Mouse (Mus musculus): ENCODE data around the gene Il21. TPM values are rescaled to one million over a fixed set of nuclear protein-coding genes. Genes with fewer than 3 reads are reported as not detected.

The Il21 gene
- total and polyA plus RNA-seq, 3 experiments, result not detected

GRCm38 (mm10) chr3:37173285-37173684 is 59.2 kb downstream of the Il21 start:
- H3K4me3 ChIP-seq, result no peak overlapping the region
- no peak overlapping the region for H3K27ac ChIP-seq
- H3K79me2 ChIP-seq (replicated peaks; ENCODE audit: control insufficient read depth, insufficient read depth, low read length), result no peaks in the 10 kb centered on the region
- no peaks in the 10 kb centered on the region for H3K36me3 ChIP-seq (ENCODE audit: control insufficient read depth, insufficient read depth, low read length)
- TF ChIP-seq POLR2A (IDR thresholded peaks at IDR 0.05; ENCODE audit: insufficient read depth, low read depth, low read length), result no peak
- no peak for TF ChIP-seq CTCF (IDR thresholded peaks at IDR 0.05)
- TF ChIP-seq EP300 (IDR thresholded peaks at IDR 0.05; ENCODE audit: insufficient read depth, low read depth, low read length), result no peak
- no peak for DNase-seq
- WGBS, result 64% methylated on average over 8 of the region's 8 CpGs
- intact Hi-C loops (cut with DNase I), result no loop called here
- no peaks in the 10 kb centered on the region for H3K4me1 ChIP-seq (ENCODE audit: control insufficient read depth, insufficient read depth, low read length)
- H3K27me3 ChIP-seq (ENCODE audit: control insufficient read depth, insufficient read depth, low read length), result no peaks in the 10 kb centered on the region
- H3K9ac ChIP-seq (ENCODE audit: low read depth, low read length), result no peak overlapping the region

Small RNA genes within 50 kb of the gene (microRNA-seq; reads per million reads assigned to microRNA genes)
- gene Gm24169, result 0 reads per million in 2 experiments

Other genes with a start within 250 kb of the Il21 start
- not detected for gene Adad1, start 169.1 kb downstream of the Il21 start, total RNA-seq (2021)
- not detected in 2 replicates for gene Adad1, start 169.1 kb downstream of the Il21 start, polyA plus RNA-seq (2012; rRNA removed)
- not detected for gene Il2, start 106.7 kb downstream of the Il21 start, total RNA-seq (2021)
- gene Il2, start 106.7 kb downstream of the Il21 start, polyA plus RNA-seq (2012; rRNA removed), result not detected in 2 replicates
- 1 to 10 TPM in 1 of 2 experiments, under 1 TPM in 1; 0.97 to 1.1 TPM for gene Bbs12, start 79.9 kb upstream of the Il21 start, total RNA-seq (2021)
- 0.49 and 1.1 TPM in 2 replicates for gene Bbs12, start 79.9 kb upstream of the Il21 start, polyA plus RNA-seq (2012; rRNA removed)
- under 1 TPM; 0.63 to 0.70 TPM for gene Cetn4, start 80.1 kb upstream of the Il21 start, total RNA-seq (2021)
- gene Cetn4, start 80.1 kb upstream of the Il21 start, polyA plus RNA-seq (2012; rRNA removed), result 0.57 and 0.79 TPM in 2 replicates
- 10 to 100 TPM in 1 of 2 experiments, 1 to 10 TPM in 1; 9.0 to 14.2 TPM for gene Fgf2, start 115.7 kb upstream of the Il21 start, total RNA-seq (2021)
- gene Fgf2, start 115.7 kb upstream of the Il21 start, polyA plus RNA-seq (2012; rRNA removed), result 3.6 and 9.7 TPM in 2 replicates
- gene Spata5, start 187.3 kb upstream of the Il21 start, total RNA-seq (2021), result 10 to 100 TPM; 12.4 to 13.9 TPM
- 2.1 and 4.6 TPM in 2 replicates for gene Spata5, start 187.3 kb upstream of the Il21 start, polyA plus RNA-seq (2012; rRNA removed)
- gene Nudt6, start 187.6 kb upstream of the Il21 start, total RNA-seq (2021), result 10 to 100 TPM; 26.6 to 32.1 TPM
- gene Nudt6, start 187.6 kb upstream of the Il21 start, polyA plus RNA-seq (2012; rRNA removed), result 34.5 and 37.3 TPM in 2 replicates